In genomic region chr4:106559343-106560212, GRCm38 (mm10) we compare ENCODE assay signal across 9 mouse cellular contexts. TPM values are rescaled to one million over a fixed set of nuclear protein-coding genes. Genes with fewer than 3 reads are reported as not detected.
A peak's percentile ranks its signal among the peaks of the same experiment; 100 is the strongest.
DNase-seq lines count a peak whose midpoint lies in the region; ATAC-seq and TF ChIP-seq lines count a peak whose summit lies in the region.
"Had no signal": no experiment of that assay in that cellular context is flagged by ENCODE, and none has a peak within 500 bp of the region (broad histone marks: within the 10 kb centered on the region; RNA-seq: fewer than 3 reads in every experiment).

No protein-coding gene starts in this region.

- H3K27me3 ChIP-seq in heart, embryonic 14.5 days (ENCODE audit: control insufficient read depth, insufficient read depth, low read length), result no peaks in the 10 kb centered on the region
- H3K27me3 ChIP-seq in embryonic facial prominence, embryonic 14.5 days (replicated peaks; ENCODE audit: control insufficient read depth, insufficient read depth, low read length), result 0 out of 2 replicates have a peak, but pooled peaks cover 3% of the 10 kb centered on the region
- no peaks in the 10 kb centered on the region for H3K27me3 ChIP-seq in midbrain, postnatal 0 days (ENCODE audit: insufficient read depth, low read length)

- no peak for ATAC-seq in heart, embryonic 14.5 days (ENCODE audit: insufficient number of reproducible peaks, insufficient read depth, low FRiP score, low read depth)
- no peak for ATAC-seq in embryonic facial prominence, embryonic 14.5 days (ENCODE audit: low read depth)
- no peak for ATAC-seq in midbrain, postnatal 0 days (ENCODE audit: low FRiP score)
- ATAC-seq in megakaryocyte-erythroid progenitor cell, adult 5-6 weeks (replicated peaks; ENCODE audit: low FRiP score, low TSS enrichment, poor library complexity, severe bottlenecking), result no peak

- H3K9me3 ChIP-seq in heart, embryonic 14.5 days (ENCODE audit: control insufficient read depth, low read length), result no peaks in the 10 kb centered on the region
- H3K9me3 ChIP-seq in embryonic facial prominence, embryonic 14.5 days (ENCODE audit: control insufficient read depth, low read length), result no peaks in the 10 kb centered on the region
- H3K9me3 ChIP-seq in midbrain, postnatal 0 days (ENCODE audit: low read length), result no peaks in the 10 kb centered on the region

- H3K9ac ChIP-seq in heart, embryonic 14.5 days (ENCODE audit: low read length), result peak overlapping the region; percentile 66; the same call in 1 of the 2 replicates
- H3K9ac ChIP-seq in embryonic facial prominence, embryonic 14.5 days (ENCODE audit: low read depth, low read length), result no peak overlapping the region
- no peak overlapping the region for H3K9ac ChIP-seq in midbrain, postnatal 0 days (replicated peaks; ENCODE audit: low read length, poor library complexity, severe bottlenecking)

- peak overlapping the region in 1 of 2 experiments; percentile 82; a peak in 2 of 4 replicates for H3K4me3 ChIP-seq in heart, embryonic 14.5 days (ENCODE audit: control insufficient read depth in 1 of 2, insufficient read depth in 1 of 2, low read depth in 1 of 2, low read length in 2 of 2)
- H3K4me3 ChIP-seq in embryonic facial prominence, embryonic 14.5 days (ENCODE audit: low read depth, low read length), result peak overlapping the region; percentile 92
- peak overlapping the region; percentile 79 for H3K4me3 ChIP-seq in midbrain, postnatal 0 days (ENCODE audit: low read depth, low read length)

- H3K27ac ChIP-seq in heart, embryonic 14.5 days (replicated peaks in 1 of 2; ENCODE audit: control insufficient read depth in 1 of 2, insufficient read depth in 1 of 2, low read depth in 2 of 2, low read length in 2 of 2), result no peak overlapping the region
- no peak overlapping the region for H3K27ac ChIP-seq in embryonic facial prominence, embryonic 14.5 days (replicated peaks; ENCODE audit: low read depth, low read length)
- peak overlapping the region; percentile 78; the same call in 1 of the 2 replicates for H3K27ac ChIP-seq in midbrain, postnatal 0 days (ENCODE audit: low read depth, low read length)

- no peak for DNase-seq in heart, adult 18-20 months
- DNase-seq in embryonic facial prominence, embryonic 14.5 days (ENCODE audit: low spot score), result no peak
- DNase-seq in large intestine, adult 2 months (ENCODE audit: low read depth, low spot score), result peak; percentile 68
- no peak for DNase-seq in midbrain, postnatal 0 days (ENCODE audit: low spot score)
- DNase-seq in adrenal gland, adult 18-20 months (ENCODE audit: low spot score in 2 of 2), result no peak
- DNase-seq in spleen, postnatal 4 days (ENCODE audit: low spot score in 2 of 2), result no peak

- WGBS in heart, embryonic 14.5 days, result 35% methylated on average over 13 of the region's 13 CpGs
- WGBS in embryonic facial prominence, embryonic 14.5 days, result 30% methylated on average over 12 of the region's 13 CpGs
- WGBS in large intestine, adult 2 months, result 24% methylated on average over 13 of the region's 13 CpGs
- WGBS in midbrain, postnatal 0 days, result 28% methylated on average over 13 of the region's 13 CpGs

- peaks cover 8 to 25% of the 10 kb centered on the region in 2 experiments; a peak in 3 of 4 replicates for H3K4me1 ChIP-seq in heart, embryonic 14.5 days (ENCODE audit: control insufficient read depth in 2 of 2, insufficient read depth in 2 of 2, low read length in 2 of 2)
- peaks cover 25% of the 10 kb centered on the region for H3K4me1 ChIP-seq in embryonic facial prominence, embryonic 14.5 days (ENCODE audit: control insufficient read depth, insufficient read depth, low read length)
- peaks cover 21% of the 10 kb centered on the region for H3K4me1 ChIP-seq in midbrain, postnatal 0 days (ENCODE audit: insufficient read depth, low read length)

- peak; percentile 33; the same call in 1 of the 2 replicates for TF ChIP-seq CTCF in midbrain, postnatal 0 days (IDR thresholded peaks at IDR 0.05)

- H3K4me2 ChIP-seq in heart, embryonic 14.5 days (ENCODE audit: low read length), result peak overlapping the region; percentile 96
- H3K4me2 ChIP-seq in embryonic facial prominence, embryonic 14.5 days (ENCODE audit: low read depth, low read length), result peak overlapping the region; percentile 97
- H3K4me2 ChIP-seq in midbrain, postnatal 0 days (ENCODE audit: low read depth, low read length, poor library complexity, severe bottlenecking), result peak overlapping the region; percentile 94

- H3K36me3 ChIP-seq in heart, embryonic 14.5 days (ENCODE audit: control insufficient read depth, insufficient read depth, low read length), result peaks cover 6% of the 10 kb centered on the region
- H3K36me3 ChIP-seq in embryonic facial prominence, embryonic 14.5 days (ENCODE audit: control insufficient read depth, insufficient read depth, low read length), result peaks cover 3% of the 10 kb centered on the region
- H3K36me3 ChIP-seq in midbrain, postnatal 0 days (ENCODE audit: insufficient read depth, low read length), result peaks cover 3% of the 10 kb centered on the region; the same call in 1 of the 2 replicates

RNA-seq across cellular contexts. Expression of gene Dhcr24, which starts 1.3 kb away (rescaled TPM):
- polyA plus RNA-seq in heart, embryonic 14.5 days (2014; fragmentation: Nextera tagmentation; extraction: Ambion mirVana), result 10.4 and 12.0 TPM in 2 replicates
- 1 to 10 TPM; 1.5 to 2.5 TPM for total RNA-seq in heart, adult 18-20 months (2021)
- 14.8 and 17.9 TPM in 2 replicates for polyA plus RNA-seq in embryonic facial prominence, embryonic 14.5 days (2014; fragmentation: Nextera tagmentation; extraction: Ambion mirVana)
- 169 and 212 TPM in 2 replicates for polyA plus RNA-seq in large intestine, adult 2 months (2012; rRNA removed)
- 107 and 139 TPM in 2 replicates for total RNA-seq in midbrain, postnatal 0 days (2014; rRNA removed)
- polyA plus RNA-seq in midbrain, postnatal 0 days (2015; fragmentation: Nextera tagmentation; extraction: Ambion mirVana), result 8.0 and 8.1 TPM in 2 replicates
- total RNA-seq in megakaryocyte-erythroid progenitor cell, adult 5-6 weeks (2014; fragmentation: Nextera tagmentation), result 27.7 and 27.8 TPM in 2 replicates
- total RNA-seq in megakaryocyte-erythroid progenitor cell, adult 5-6 weeks (2017), result 9.4 and 11.2 TPM in 2 replicates
- 100 to 1,000 TPM in 1 of 2 experiments, 10 to 100 TPM in 1; 44.3 to 281 TPM for total RNA-seq in adrenal gland, adult 18-20 months (2021)

RNA-seq across cellular contexts. Expression of gene Lexm, which starts 57.5 kb away (rescaled TPM):
- not detected in 2 replicates for polyA plus RNA-seq in heart, embryonic 14.5 days (2014; fragmentation: Nextera tagmentation; extraction: Ambion mirVana)
- not detected for total RNA-seq in heart, adult 18-20 months (2021)
- not detected in 2 replicates for polyA plus RNA-seq in embryonic facial prominence, embryonic 14.5 days (2014; fragmentation: Nextera tagmentation; extraction: Ambion mirVana)
- not detected in 2 replicates for polyA plus RNA-seq in large intestine, adult 2 months (2012; rRNA removed)
- total RNA-seq in midbrain, postnatal 0 days (2014; rRNA removed), result not detected in 2 replicates
- polyA plus RNA-seq in midbrain, postnatal 0 days (2015; fragmentation: Nextera tagmentation; extraction: Ambion mirVana), result not detected in 2 replicates
- not detected in 2 replicates for total RNA-seq in megakaryocyte-erythroid progenitor cell, adult 5-6 weeks (2014; fragmentation: Nextera tagmentation)
- not detected in 2 replicates for total RNA-seq in megakaryocyte-erythroid progenitor cell, adult 5-6 weeks (2017)
- not detected for total RNA-seq in adrenal gland, adult 18-20 months (2021)
- total RNA-seq: hematopoietic stem cell, adult 5-6 weeks had no signal
